Mouse (Mus musculus) left cerebral cortex, adult 18-20 months (tissue): ENCODE measurements around the gene Ntm. TPM values are rescaled to one million over a fixed set of nuclear protein-coding genes. Genes with fewer than 3 reads are reported as not detected.

Experiments used
- DNase-seq, 2 experiments: peaks; one replicate each; pipeline ENCODE4 v3.0.0; 2021 to 2022; ENCODE audit warnings: low spot score in 2 of 2, mixed read lengths in 1 of 2
- long read RNA-seq, 2 experiments: library from polyadenylated mRNA; stranded (forward); transcript quantifications; one replicate each; pipeline ENCODE4 v2.0.0; 2021
- total RNA-seq, 2 experiments: library from RNA; stranded (reverse); gene quantifications; 2 replicates each; pipeline ENCODE4 v1.2.3; 2021

Ntm gene
- total RNA-seq, result 100 to 1,000 TPM; 250 to 265 TPM
- long read RNA-seq, experiment 1, partial matches to known transcripts, result 18 of 29 reads
- long read RNA-seq, experiment 1, other reads (novel, unspliced or antisense), result 11 of 29 reads
- long read RNA-seq, experiment 2, partial matches to known transcripts, result 12 of 31 reads
- long read RNA-seq, experiment 2, other reads (novel, unspliced or antisense), result 18 of 31 reads

GRCm38 (mm10) chr9:29962978-29963377, at the start of gene Ntm:
Gene Ntm (minus strand): TSS chr9:29963141.
- peak; percentile 56 to 60 for DNase-seq

GRCm38 (mm10) chr9:30005701-30006100, 42.8 kb upstream of the Ntm start:
- DNase-seq, result peak; percentile 28 to 40

DNA sequence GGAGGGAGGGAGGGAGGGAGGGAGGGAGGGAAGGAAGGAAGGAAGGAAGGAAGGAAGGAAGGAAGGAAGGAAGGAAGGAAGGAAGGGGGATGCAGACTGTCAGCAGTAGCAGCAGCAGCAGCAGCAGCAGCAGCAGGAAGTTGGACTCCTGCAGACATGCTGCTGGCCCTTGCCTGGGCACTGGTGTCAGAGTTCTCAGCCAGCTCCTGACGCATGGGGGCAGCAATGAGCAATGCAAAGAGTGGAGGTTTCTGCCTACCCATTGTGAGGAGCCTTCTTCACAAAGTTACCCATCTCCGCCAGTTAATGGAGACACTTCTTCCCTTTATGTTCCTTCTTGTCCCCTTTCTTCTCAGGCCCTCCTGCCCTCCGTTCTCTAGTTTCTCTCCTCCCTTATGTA, 40.7 kb upstream of the Ntm start:
- peak; percentile 84 to 88 for DNase-seq

DNA sequence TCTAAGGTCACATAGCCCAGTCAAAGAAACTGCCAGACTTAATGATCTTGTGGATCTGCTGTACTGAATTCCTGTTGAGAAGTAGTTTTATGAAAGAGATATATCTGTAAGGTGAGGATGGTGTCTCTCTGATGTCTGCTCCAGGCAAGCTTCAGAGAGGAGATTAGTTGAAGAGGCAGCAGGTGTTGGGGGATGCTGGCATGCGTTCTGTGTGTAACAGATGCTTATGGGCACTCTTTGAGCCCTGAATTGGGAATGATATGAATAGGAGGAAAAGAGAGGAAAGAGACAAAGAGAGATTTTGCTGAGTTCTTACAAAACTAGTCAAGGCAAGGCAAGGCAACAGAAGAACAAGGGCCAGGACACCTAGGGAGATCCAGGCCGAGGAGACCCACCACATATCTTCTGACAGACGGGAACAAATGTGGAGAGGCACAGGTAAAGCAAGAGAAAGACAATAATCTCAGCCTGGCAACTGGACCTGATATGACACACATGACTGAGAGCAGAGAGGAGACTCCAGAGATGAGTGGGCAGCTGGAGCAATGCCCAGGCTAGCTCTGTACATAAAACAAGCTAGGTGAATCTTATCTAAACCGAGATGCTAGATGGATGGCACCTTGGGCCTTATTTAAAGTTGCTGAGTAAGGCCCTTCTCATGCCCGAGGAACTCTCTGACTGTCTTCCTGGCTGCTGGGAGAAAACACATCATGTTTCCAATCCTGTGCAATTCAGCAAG, 18.4 kb upstream of the Ntm start:
- DNase-seq, result peak in 1 of 2 experiments; percentile 49

DNA sequence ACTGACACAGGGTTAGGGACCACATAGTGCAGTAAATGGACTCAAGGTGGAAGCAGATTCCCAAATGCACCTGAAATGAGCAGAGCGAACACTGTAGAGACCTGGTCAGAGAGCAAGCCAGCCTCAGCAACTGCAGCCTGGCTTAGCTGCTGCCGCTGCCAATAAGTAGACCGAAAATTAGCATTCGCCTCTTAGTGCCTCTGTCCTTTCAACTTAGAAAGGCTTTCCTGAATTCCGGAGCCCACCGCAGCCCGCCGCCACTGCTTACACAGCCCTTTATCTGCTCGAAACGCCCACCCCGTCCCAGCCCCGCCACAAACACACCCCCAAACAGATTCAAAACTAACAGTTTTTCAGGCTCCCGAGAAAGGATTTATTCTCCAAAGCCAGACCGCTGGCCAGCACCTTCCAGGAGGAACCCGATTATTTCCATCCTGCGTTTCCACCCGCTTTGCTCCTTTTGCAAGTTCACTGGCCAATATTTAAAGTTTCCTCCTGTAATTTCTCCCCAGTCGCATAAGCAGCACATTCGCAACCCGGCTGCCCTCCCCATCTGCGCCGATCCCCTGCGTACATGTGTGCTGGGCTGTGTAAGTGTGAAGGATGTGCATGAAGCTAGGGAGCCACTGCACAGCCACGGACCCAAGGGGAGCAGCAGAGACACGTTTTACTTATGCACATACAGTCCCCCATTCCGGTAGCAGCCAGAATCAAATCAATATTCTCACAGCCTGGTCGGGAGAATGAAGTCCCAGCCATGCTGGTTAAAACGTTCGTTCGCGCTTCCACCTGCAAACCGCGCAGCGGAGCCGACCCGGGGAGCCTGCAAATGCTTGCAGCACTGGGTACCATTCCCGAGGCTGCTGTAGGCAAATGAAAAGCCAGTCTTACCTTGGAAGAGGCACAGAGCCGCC, 730 bp downstream of the Ntm start:
- peak; percentile 47 to 57 for DNase-seq

- no peak for DNase-seq
Measured at GRCm38 (mm10) chr9:29961512-29961911, 1.4 kb downstream of the Ntm start.

GRCm38 (mm10) chr9:29960741-29961140, 2.2 kb downstream of the Ntm start:
- no peak for DNase-seq

DNA sequence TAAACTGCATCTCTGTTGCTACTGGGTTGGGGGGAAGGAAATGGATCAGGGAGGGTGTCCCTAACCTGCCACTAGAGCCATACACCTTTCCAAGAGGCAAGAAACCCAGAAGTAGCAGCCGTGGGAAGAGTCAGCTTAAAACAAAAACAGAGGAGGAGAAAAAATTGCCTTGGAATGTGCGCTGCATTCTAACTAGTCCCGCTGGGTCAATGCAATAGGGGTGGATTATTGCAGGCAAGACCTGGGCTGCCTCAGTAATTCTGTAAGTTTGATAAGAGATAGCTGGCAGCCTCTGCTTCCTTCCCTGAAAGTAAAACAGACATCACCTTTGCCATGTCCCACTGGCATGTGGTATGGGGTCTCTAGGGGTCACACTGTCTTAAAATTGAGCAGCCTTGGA, 2.7 kb downstream of the Ntm start:
- no peak for DNase-seq

DNA sequence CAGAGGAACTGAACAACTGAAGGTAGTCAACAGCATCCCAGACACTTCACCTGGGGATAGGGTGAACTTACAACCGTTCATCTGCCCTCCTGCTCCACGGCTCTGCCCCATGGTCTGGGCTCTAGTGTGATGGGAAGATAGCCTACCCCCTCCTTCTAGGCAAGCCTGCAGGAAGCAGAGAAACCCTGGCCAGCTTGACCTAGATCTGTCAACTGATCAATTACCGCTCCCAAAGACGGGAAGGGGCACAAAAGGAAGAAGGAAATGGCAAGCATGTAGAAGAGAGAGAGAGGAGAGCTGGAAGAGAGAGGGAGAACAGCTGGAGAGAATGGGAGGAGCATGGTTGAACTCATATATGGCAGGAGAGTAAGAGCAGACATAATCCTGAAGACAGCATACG, 6.0 kb downstream of the Ntm start:
- DNase-seq, result no peak

DNA sequence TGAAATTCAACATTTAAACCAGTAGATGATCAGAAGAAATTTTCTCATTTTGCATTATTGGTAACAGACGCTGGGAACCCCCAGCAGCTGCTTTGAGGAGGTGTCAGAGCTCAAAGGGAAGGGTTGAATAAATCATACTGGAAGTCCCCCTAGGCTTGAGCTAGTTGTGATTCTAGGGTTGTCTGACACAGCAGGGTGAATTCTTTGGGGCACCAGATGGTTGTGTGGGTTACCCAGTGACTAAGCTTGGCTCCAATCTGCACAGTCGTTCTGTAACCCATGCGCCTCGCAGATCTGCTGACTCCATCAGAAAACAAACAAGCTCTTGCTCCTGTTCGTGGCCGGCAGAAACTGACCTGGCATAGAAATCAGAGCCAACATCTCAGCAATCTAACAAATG, 8.9 kb downstream of the Ntm start:
- peak; percentile 53 to 72 for DNase-seq

DNA sequence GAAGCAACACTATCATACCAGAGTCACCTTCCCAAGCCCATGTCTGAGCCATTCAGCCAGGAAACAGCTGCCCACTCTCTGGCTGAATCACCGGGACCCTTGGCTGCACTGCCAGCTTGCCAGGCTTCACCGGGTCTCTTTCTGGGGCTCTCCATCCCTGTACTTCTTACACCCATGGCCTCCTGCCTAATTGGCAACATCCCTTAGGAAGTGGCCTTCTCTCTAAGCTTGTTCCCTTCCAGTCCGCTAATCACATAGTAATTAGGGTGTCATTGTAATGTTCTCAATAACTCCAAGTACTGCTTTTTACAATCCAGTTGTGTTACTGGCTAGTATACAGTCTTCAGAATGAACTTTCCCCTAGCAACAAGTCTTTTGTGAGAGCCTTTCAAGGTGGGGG, 13.9 kb downstream of the Ntm start:
- no peak for DNase-seq

GRCm38 (mm10) chr9:29943209-29944070, 19.5 kb downstream of the Ntm start:
- DNase-seq, result no peak

DNA sequence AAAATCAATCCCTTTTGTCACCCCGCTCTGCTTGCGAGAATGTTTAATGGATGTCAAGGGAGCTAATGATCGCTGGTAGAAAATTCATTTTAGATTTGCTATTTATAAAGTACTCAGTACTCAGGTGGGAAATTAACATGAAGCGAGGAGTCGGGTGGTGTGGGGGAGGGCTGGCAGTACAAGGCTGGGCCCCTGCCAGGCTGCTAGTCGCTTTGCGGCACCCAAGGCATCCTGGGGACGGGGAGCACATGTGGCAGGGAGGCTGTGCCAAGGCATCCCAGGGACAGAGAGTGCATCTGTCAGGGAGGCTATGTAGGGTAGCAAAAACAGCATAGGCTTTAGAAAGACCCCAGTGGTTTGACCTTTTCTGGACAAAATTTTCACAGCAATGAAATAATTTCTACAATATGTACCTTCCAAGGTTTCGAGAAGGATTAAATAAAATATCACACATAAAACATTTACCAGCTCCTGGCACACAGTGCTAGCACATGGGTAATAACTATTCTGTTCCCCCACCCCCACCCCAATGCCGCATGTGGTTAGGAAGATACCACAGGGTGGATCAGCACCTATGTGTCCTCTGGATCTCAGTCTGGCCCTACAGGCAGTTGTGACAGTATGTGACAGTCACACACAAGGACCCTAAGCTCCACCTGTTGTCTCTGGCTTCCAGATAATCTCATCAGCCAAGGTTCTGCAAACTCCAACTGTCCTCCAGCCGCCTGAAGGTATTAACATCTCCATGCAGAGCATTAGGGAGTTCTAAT, 20.6 kb downstream of the Ntm start:
- peak; percentile 21 to 36 for DNase-seq

DNA sequence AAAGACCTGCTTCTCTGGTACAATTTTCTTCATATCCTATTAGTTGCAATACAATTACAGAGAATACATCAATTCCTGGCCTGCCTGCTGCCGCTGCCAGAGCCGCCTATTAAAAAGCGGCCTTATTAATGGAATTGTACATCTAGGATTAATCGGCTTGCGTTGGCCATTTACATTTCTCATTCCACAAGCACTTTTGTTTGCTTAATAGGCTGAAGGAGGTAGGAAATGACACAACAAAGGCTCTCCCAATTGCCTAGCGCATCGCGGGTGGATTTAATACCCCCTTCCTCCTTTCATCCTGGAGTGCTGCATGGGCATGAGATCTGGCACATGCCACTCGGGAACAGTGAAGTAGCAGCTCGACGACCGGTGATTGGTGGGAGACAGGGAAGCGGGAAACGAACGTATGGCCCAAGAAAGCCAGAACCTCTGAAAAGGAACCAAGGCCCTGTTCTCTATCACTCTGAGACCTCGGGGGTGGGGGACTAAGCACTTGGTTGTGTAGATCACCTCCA, 23.4 kb downstream of the Ntm start:
- no peak for DNase-seq

DNA sequence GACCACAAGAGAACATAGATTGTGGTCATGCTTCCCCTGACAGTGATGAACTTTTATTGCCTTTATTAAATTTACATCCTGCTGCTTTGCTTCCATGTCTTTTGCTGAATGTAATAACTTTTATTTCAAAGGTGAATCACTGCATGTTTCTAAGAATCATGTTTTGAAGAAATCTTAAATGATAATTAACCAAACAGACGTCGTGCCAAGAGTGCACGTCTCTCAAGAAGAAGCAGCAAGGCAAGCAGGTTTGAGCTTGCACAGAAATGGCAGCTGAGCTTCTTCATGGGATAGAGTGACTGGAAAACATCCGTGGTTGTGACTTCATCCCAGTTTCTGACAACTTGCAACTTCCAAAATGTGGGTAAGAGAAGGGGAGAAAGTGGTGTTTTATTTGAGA, 34.1 kb downstream of the Ntm start:
- no peak for DNase-seq

DNA sequence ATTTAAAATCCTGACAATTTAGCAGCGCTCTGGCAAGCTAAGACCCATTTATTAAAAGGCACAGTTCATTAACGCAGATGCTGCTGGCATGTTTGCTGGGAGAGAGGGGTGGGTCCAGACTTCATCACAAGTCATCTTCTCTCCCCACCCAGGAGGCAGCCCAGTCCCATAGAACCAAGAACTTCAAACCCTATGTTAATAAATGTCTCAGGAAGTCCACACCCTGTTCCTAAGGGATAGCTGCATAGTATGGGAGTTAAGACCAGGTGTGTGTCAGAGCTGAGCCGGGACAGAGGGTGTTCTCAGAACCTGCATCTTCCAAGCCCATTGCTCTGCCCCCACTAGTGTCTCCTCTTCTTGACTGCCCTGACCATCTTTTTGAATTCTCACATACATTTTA, 37.6 kb downstream of the Ntm start:
- no peak for DNase-seq

DNA sequence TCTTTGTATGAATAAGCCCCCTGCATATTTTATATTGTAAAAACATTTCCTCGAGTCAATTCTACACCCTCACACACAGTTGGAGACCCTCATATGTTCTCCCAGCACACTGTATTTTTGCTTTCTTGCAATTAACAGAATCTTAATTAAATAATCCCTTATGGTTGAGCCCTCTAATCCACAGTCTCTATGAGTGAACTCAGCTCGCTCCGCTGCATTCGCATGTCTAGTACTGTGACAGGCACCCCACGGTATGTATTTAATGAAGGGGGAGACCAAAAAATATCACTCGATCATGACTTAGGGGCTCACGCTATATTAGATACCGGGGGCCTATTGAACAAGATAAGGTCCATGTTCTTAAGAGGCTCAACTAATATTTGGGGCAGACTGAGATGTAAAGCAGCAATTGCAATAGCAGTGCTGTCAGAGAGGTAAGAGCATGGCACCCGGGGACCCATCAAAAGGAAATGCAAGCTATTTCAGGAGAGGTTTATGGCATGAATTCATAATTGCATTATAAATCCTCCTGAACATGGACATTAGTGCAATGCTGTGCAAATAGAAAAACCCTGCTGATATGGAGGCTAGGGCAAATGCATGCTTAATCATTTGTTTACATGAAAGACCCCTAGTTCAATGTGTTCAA, 64.4 kb downstream of the Ntm start:
- no peak for DNase-seq

DNA sequence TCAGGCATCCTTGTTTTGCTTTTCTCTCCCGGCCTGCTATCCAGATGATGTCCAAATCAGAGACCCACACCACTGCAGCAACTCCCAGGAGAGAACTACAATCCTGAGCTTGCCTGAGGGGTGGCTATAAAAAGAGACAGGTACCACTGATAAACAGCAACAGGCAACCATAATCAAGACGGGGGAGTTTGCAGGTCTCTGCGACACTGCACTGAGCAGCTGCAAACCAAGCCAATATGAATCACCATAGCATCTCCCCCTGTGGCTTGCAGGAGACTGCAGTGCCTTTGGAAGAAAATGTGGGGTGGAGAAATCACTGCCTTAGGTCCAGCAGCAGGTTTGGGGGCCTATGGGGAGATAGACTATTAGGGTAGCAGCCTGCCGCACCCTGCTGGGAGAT, 65.5 kb downstream of the Ntm start:
- no peak for DNase-seq

- DNase-seq, result no peak
Measured at GRCm38 (mm10) chr9:29892792-29893191, 70.1 kb downstream of the Ntm start.

DNA sequence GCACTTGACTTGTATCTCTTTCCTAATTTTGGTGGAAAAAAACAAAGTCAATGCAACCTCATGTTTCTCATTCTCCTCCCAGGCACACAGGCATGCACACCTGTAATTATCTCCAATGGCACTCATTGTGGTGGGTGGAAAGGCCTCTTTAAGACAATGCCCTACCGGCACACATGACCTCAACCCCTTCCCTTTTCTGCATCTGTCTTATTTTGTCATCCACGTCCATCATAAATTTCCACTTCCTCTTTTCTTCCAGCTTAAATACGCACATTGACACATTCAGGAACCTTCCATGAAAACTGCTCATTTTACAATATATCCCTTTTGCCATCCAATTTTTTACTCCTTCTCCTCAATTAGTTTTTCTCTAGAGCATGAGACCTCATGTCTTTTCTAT, 74.2 kb downstream of the Ntm start:
- DNase-seq, result no peak
